Mouse (Mus musculus) spleen, adult 2 months (tissue): ENCODE results near the gene Olfr774.

Experiments
- CTCF ChIP-seq: fragments of 200-500 bp; IDR thresholded peaks from 2 replicates; pipeline ENCODE4 v1.5.1; 2011; ENCODE audit warnings: mild to moderate bottlenecking, inconsistent platforms; ENCODE audit not compliant: insufficient read depth, insufficient read length, insufficient replicate concordance; ENCODE audit errors: extremely low read depth
- POLR2A ChIP-seq: fragments of 200-500 bp; IDR thresholded peaks from 2 replicates; pipeline ENCODE4 v1.6.1; 2011; ENCODE audit warnings: low read depth, low read length, inconsistent platforms

DNA sequence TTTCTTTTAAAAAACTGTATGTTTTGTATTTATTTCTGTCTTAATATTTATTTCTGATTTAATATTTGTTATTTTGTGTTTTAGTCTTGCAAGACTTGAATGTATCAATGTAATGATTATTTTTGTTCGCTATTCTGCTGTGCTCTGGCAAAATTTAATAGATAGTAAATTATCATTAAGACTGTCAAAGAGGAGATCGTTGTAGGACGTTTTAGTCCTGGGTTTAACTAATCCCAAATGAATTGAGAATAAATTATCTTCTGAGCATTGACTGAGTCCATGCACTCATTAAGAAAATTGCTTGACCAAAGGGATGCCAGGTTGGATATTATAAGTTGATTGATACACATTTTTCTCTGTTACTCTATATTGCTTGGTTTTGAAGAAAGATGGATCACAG, 12.1 kb downstream of the Olfr774 start, which contains the start of gene Olfr775:
- TF ChIP-seq POLR2A (no peak), CTCF (no peak)
